Mouse (Mus musculus): ENCODE measurements around the gene Naga. TPM values are rescaled to one million over a fixed set of nuclear protein-coding genes. Genes with fewer than 3 reads are reported as not detected.

The Naga gene
- polyA plus RNA-seq (2012; ENCODE audit: low replicate concordance) = 73.0 and 171 TPM in 2 replicates

GRCm38 (mm10) chr15:82338593-82339112, at the start of gene Naga, which contains the start of the genes Pheta2 and Smdt1:
Gene Naga, minus strand, starts transcription at chr15:82338925.
Gene Pheta2, plus strand, starts transcription at chr15:82338942.
Gene Smdt1, plus strand, starts transcription at chr15:82338959.

GRCm38 (mm10) chr15:82379871-82380713, 41.4 kb upstream of the Naga start, which contains the start of gene Cyp2d22:
Gene Cyp2d22, minus strand, starts transcription at chr15:82380260.

GRCm38 (mm10) chr15:82354126-82354945, 15.6 kb upstream of the Naga start, which contains the start of gene Ndufa6:
Gene Ndufa6, minus strand, starts transcription at chr15:82354322.

DNA sequence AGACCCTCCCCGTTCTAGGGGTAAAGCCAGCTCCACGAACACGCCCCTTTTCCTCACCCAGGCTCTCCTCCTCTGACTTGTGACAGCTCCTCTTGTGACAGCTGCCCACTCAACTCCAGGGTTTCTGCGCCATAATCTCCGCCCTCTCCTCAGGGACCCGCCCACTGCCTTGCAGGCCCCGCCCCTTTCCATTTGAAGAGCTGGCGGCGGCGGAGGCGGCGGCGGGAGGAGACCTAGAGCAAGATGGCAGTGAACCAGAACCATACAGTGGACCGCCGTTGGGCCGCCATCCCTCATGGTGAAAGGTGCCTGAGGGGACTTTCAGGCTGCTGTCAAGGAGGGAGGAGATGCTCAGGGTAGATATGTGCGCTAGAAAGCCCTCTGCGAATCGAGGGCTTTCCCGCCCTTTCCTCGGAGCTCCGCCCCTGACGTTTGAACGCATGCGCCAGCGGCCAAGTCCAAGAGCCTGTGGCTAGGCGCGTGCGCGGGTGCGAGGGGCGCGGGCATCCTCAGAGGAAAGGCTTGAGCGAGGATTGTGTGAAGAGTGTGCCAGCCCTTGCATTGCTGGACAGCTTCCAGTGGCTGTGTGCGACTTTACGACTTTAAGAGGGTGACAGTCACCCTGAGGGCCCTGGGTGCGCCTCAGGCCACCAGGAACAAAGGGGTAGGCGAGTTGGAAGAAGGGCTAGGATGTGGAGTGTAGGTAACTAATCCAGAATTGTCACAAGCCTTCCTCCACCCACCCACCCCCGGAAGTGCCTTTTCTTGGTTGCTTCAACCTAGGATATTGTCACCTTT, 39.8 kb downstream of the Naga start, which contains the start of gene Wbp2nl:
TSS of gene Wbp2nl (plus strand) at position 191 of the 798 bp plus-strand sequence.

Other genes starting within 250 kb of the Naga start
- gene Ccdc134, start 211.0 kb downstream of the Naga start, polyA plus RNA-seq (2012; ENCODE audit: low replicate concordance) = 7.4 and 30.9 TPM in 2 replicates
- 411 and 943 TPM in 2 replicates for gene Srebf2, start 191.7 kb downstream of the Naga start, polyA plus RNA-seq (2012; ENCODE audit: low replicate concordance)
- 20.6 and 47.5 TPM in 2 replicates for gene Shisa8, start 126.1 kb downstream of the Naga start, polyA plus RNA-seq (2012; ENCODE audit: low replicate concordance)
- gene Tnfrsf13c, start 114.6 kb downstream of the Naga start, polyA plus RNA-seq (2012; ENCODE audit: low replicate concordance) = 331 and 554 TPM in 2 replicates
- 20.1 and 28.6 TPM in 2 replicates for gene Cenpm, start 94.2 kb downstream of the Naga start, polyA plus RNA-seq (2012; ENCODE audit: low replicate concordance)
- not detected in 2 replicates for gene 1500009C09Rik, start 86.5 kb downstream of the Naga start, polyA plus RNA-seq (2012; ENCODE audit: low replicate concordance)
- gene Sept3, start 64.0 kb downstream of the Naga start, polyA plus RNA-seq (2012; ENCODE audit: low replicate concordance) = 1.9 and 3.0 TPM in 2 replicates
- gene Wbp2nl, start 40.0 kb downstream of the Naga start, polyA plus RNA-seq (2012; ENCODE audit: low replicate concordance) = not detected in 2 replicates
- 0.36 and 3.5 TPM in 2 replicates for gene Pheta2, start within 50 bp of the Naga start, polyA plus RNA-seq (2012; ENCODE audit: low replicate concordance)
- gene Smdt1, start within 50 bp of the Naga start, polyA plus RNA-seq (2012; ENCODE audit: low replicate concordance) = 93.9 and 103 TPM in 2 replicates
- 116 and 213 TPM in 2 replicates for gene Ndufa6, start 15.4 kb upstream of the Naga start, polyA plus RNA-seq (2012; ENCODE audit: low replicate concordance)
- gene Cyp2d22, start 41.3 kb upstream of the Naga start, polyA plus RNA-seq (2012; ENCODE audit: low replicate concordance) = 0.40 and 2.4 TPM in 2 replicates
- not detected in 2 replicates for gene Cyp2d11, start 55.1 kb upstream of the Naga start, polyA plus RNA-seq (2012; ENCODE audit: low replicate concordance)
- gene Cyp2d10, start 68.3 kb upstream of the Naga start, polyA plus RNA-seq (2012; ENCODE audit: low replicate concordance) = not detected in 2 replicates
- not detected in 2 replicates for gene Cyp2d9, start 94.5 kb upstream of the Naga start, polyA plus RNA-seq (2012; ENCODE audit: low replicate concordance)
- not detected in 2 replicates for gene Cyp2d12, start 216.1 kb upstream of the Naga start, polyA plus RNA-seq (2012; ENCODE audit: low replicate concordance)

Measured in hematopoietic multipotent progenitor cell, adult 10-12 weeks (in vitro differentiated cells).